Mouse (Mus musculus): Measurements from ENCODE around the gene Pdcl2.

Gene Pdcl2

GRCm38 (mm10) chr5:76330953-76331352, at the start of gene Pdcl2:
Pdcl2 (minus strand) TSS chr5:76331156.
- no peak for DNase-seq

DNA sequence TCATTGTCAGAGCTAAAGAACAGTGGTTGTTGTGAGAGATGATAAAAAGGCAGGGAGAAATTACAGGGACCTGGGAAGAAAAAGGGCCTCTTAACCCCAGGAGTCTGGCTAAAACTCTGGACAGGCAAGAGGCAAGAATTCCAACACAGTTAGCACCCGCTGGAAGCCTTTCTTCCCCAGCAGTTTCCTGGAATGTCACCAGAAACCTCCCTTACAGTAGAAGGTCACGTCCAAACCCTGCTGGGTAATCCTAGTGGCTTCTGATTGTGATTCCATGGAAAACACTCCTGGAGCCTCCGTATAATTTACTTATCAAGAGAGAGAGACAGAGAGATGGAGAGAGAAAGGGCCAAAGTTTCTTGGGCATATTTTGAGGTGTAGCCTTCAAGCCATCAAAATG, 48.3 kb upstream of the Pdcl2 start:
- DNase-seq: no peak

DNA sequence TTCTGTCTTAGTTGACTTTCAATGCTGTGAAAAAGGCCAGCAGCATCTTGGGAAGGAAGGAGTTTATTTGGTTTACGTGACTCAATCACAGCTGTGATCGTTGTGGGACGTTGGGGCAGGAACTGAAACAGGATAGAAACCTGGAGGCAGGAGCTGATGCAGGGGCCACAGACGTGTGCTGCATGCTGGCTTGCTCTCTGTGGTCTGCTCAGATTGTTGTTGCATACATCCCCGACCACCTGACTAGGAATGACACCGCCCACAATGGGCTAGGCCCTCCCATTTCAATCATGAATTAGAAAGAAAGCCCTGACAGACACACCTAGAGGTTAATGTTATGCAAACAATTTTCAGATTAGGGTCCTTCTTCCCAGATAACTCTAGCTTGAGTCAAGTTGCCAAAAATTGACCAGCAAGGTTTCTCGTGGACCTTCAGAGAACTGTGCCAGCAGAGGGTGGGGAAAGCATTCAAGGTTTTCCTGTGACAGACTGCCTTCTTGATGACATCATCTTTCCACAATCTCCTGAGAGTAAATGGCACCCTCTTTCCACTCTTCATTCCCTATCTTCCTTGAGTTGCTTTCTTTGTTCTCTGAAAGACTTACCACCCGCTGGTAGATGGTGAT, 38.4 kb upstream of the Pdcl2 start:
- DNase-seq: no peak

GRCm38 (mm10) chr5:76365406-76365805, 34.5 kb upstream of the Pdcl2 start:
- no peak for DNase-seq

GRCm38 (mm10) chr5:76363453-76364104, 32.6 kb upstream of the Pdcl2 start, which contains the start of gene Nmu:
Nmu (minus strand) TSS chr5:76363788.
- DNase-seq: peak; percentile 8

DNA sequence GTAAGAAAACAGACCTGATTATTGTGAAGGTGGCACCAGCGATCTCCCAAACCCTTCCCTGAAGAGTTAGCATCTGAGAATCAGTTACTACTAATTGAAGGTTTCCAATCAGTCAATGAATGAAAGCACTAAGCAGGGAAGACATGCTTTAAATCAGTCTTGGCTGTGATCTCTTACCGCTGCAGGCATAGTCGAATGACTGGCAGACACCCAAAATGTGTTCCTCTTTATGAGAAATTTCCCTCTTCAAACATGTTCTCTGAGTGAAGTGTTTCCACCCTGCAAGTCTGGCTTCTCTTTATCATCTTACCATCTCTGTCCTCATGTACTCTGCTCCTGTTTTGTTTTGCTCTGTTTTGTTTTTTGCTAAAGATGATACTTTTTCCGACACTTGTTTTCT, 29.8 kb upstream of the Pdcl2 start:
- peak; percentile 13 to 20 for DNase-seq

DNA sequence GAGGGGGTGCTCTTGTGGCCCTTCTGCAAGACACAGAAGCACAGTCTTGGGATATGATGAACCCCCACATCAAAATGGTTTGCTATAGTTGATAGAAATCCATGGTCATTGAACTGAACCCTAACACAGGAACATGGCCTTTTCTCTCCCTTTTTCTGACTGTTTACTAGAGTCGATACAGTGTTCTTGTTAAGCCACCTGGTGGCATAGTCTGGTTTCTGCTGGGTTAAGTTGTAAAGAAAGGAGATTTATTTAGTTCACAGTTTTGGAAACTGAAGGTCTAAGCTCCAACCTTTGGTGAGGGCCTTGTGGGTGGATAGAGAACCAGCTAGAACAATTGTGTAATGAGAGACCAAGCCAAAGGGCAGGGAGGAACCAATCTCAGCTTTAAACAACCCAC, 29.1 kb upstream of the Pdcl2 start:
- DNase-seq: no peak

- DNase-seq: no peak
These were observed 21.1 kb upstream of the Pdcl2 start for GRCm38 (mm10) chr5:76351953-76352611.

DNA sequence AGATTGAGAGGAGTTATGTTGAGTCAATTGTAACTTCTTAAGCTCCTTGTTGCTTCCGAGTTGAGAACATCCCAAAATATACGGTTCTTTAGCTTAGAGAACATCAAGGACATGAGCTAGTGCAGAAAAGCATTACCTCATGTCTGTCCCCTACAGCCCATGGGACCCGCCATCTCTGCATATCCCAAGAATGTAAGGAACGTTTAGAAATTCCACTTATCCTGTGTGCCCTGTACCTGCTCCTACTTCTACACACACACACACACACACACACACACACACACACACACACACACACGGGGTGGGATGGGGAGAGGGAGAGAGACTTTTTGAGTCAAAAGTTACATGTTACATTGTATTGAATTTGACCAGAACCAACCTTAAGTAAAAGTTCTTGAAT, 20.6 kb upstream of the Pdcl2 start:
- DNase-seq: no peak

GRCm38 (mm10) chr5:76346137-76346536, 15.2 kb upstream of the Pdcl2 start:
- DNase-seq: peak; percentile 39 to 42

GRCm38 (mm10) chr5:76340931-76341330, 10.0 kb upstream of the Pdcl2 start:
- DNase-seq: no peak

GRCm38 (mm10) chr5:76337100-76337499, 6.1 kb upstream of the Pdcl2 start:
- no peak for DNase-seq

GRCm38 (mm10) chr5:76333833-76334232, 2.9 kb upstream of the Pdcl2 start:
- DNase-seq: no peak

DNA sequence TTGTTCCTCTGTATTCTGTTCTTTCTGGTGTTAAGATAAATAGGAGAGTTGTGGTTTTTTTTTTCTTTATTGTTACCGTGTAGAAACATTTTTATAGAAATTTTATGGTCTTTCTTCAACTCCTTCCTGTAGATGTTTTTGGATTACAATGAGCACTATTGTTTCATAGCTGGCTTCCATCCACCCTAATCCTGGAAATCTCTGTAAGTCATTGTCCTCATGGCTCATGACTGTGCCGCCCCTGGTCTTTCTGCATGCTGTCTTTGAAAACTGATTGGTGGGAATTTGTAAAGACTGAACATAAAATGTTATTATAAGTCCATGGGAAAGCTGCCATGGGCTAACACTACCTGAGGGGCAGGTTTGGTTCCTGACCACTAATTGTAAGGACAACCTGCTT, 3.7 kb downstream of the Pdcl2 start:
- no peak for DNase-seq

GRCm38 (mm10) chr5:76325113-76325512, 5.8 kb downstream of the Pdcl2 start:
- no peak for DNase-seq

DNA sequence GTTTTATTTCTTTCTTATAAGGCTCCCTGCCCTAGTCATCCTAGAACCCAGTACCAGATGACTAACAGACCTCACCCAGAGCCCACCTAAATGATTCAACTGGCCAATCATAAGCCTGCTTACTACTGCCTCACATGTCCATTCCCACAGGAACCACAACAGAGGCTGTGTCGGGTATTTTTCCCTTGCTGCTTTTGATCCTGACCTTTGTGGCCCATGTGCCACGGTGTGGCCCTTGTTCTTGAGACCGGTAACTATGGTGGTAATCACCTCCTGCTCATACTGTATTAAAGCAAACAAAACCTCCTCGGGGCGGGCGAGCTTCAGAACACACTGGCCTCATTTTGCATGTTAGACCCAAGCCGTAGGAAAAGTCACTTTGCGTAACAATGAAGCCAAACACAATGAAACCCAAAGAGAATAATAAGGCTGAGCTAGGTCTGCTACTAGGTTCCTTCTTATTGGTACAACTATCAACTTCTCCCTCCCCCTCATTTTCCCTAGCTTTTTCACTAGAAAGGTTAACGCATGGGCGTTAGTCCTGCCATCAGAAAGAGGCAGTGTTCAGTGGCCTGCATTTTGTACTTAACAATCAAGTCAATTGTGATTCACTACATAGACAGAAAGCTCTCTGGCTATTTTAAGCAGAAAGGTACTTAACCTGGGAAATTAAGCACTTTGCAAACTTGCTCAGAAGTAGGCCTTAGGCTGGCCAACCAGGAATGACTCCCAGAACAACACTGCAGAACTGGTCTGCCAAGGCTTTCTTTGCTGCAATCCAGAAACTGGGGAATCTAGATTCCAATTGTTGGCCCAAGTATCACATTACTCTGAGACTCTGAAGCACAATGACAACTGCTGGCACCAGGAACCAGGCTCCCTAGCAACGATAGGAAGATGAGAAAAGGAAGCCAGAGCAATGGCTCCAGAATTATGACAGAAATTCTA, 9.4 kb downstream of the Pdcl2 start:
- peak in 1 of 2 experiments; percentile 10 for DNase-seq

GRCm38 (mm10) chr5:76308206-76308605, 22.8 kb downstream of the Pdcl2 start:
- DNase-seq: no peak

DNA sequence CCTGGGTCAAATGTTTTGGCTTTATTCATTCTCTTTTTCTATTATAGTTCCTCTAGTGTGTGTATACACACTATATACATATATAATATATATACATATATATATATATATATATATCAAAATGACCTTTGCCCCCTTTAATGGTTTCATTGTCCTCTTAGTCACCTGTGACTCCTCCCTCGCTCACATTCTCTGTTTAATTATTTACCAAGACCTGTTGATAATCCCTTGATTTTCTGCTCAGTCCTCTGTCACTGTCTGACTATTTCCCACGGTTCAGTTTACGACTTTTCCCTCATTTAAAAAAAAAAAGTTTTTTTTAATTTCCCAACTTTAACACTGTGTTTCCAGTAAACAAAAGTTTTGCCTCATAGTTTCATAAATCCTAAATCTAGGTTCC, 24.7 kb downstream of the Pdcl2 start:
- no peak for DNase-seq

GRCm38 (mm10) chr5:76305616-76306015, 25.3 kb downstream of the Pdcl2 start:
- DNase-seq: peak; percentile 57 to 67

DNA sequence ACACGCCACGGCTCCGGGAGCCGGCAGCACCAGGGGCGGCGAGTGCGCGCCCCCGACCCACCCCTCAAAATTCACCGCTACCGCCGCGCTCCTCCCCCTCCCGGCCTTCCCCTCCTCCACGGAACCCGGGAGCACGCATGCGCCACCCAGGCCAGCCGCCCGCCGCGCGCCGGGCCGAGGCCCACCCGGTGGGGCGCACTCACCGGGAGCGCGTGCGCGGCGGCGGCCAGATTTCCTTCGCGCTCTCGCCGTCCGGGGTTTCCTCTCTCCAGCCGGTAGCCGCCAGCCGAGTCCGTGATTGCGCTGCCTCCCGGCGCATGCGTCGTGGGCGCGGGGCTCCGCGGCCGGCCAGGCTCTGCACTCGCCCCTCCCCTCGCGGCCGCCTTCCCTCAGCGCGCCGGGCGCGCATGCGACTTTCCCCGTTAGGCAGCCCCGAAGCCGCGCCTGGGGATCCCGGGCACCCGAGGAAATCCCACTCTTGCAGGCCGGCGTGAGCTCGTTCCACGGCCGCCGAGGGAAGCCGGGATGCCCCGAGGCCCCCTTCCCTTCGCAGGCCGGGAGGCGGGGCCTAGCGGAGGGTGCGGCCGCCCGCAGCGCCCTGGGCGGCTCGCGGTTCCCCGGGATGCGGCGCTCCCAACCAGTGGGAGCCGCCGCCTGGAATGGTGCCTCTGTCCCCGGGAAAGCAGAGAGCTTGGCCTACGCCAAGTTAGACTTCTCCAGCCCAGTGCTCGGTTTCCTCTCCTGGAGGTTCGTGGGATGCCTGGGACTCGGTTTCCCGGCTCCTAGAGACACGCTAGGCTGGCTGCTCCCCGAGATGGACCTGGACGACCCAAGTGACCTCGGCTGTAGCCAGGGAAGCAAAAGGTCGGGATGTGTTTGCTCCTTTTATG, 26.3 kb downstream of the Pdcl2 start, which contains the start of gene Clock:
Clock (minus strand) TSS at position 341 of the 890 bp plus-strand sequence.
- peak; percentile 94 to 96 for DNase-seq

DNA sequence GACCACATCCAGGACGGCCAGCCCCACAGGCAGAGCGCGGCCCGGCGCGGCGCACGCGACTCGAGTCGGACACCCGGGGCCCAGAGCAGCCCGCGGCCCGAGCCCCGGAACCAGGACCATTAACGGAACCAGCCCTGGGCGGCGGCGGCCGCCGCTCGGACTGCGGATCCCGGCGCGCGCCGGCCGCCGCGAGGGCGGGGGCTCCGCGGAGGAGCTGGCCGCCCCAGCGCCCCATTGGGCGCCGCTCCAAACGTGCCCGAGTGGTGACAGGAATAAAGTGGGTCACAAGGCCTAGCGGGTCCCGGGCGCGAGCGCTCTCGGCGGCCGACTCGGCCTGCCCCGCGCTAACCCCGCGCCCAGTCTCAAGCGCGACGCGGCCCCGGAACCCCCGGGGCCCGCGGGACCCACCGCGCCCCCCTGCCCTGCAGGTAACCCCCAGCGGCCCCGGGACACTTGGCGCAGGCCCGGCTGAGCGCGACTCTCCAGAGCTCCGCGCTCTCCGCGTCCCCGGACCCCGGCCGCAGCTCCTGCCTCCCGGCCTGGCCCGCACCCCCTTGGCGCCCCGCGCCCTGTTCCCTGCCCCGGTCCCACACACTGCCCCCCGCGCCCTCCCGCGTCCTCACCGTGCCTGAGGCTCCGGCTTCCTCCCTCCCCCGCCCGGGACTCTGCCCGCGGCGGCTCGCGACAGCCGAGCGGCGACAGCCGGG, 27.1 kb downstream of the Pdcl2 start:
- peak; percentile 94 to 95 for DNase-seq

All from cerebellum, postnatal 10 days (tissue).